Mouse (Mus musculus): ENCODE measurements around the gene Ghitm.
"Not testable (repeated sequence)": the region's sequence is repeated elsewhere in the genome, so short reads cannot be mapped to it uniquely, and the experiment has no call there.

Gene Ghitm

GRCm38 (mm10) chr14:37135127-37135593 lies at the start of gene Ghitm:
TSS of gene Ghitm (minus strand) at chr14:37135272.
- DNase-seq = peak; percentile 98

GRCm38 (mm10) chr14:37184871-37185270 lies 49.8 kb upstream of the Ghitm start:
- DNase-seq = no peak

GRCm38 (mm10) chr14:37174484-37174883 lies 39.4 kb upstream of the Ghitm start:
- no peak for DNase-seq

- DNase-seq = peak; percentile 2
Measured at GRCm38 (mm10) chr14:37165266-37165926, 30.3 kb upstream of the Ghitm start.

GRCm38 (mm10) chr14:37164392-37165032 lies 29.4 kb upstream of the Ghitm start:
- DNase-seq = no peak

GRCm38 (mm10) chr14:37163277-37163956 lies 28.3 kb upstream of the Ghitm start:
- DNase-seq = no peak

GRCm38 (mm10) chr14:37154391-37154790 lies 19.3 kb upstream of the Ghitm start:
- DNase-seq = no peak

GRCm38 (mm10) chr14:37139051-37139710 lies 4.1 kb upstream of the Ghitm start:
- no peak for DNase-seq

- DNase-seq = not testable (repeated sequence)
Measured at GRCm38 (mm10) chr14:37137596-37137995, 2.5 kb upstream of the Ghitm start.

- peak; percentile 28 for DNase-seq
Measured at GRCm38 (mm10) chr14:37136110-37136509, 1.0 kb upstream of the Ghitm start.

- no peak for DNase-seq
Measured at GRCm38 (mm10) chr14:37135671-37136070, 599 bp upstream of the Ghitm start.

- DNase-seq = no peak
Measured at GRCm38 (mm10) chr14:37134304-37135126, 557 bp downstream of the Ghitm start.

GRCm38 (mm10) chr14:37127652-37128051 lies 7.4 kb downstream of the Ghitm start:
- DNase-seq = no peak

GRCm38 (mm10) chr14:37119233-37119632 lies 15.8 kb downstream of the Ghitm start:
- no peak for DNase-seq

- DNase-seq = no peak
Measured at GRCm38 (mm10) chr14:37113922-37114321, 21.1 kb downstream of the Ghitm start, which contains the start of gene 2610528A11Rik. TSS of gene 2610528A11Rik (minus strand) at chr14:37114022.

GRCm38 (mm10) chr14:37112931-37113330 lies 22.1 kb downstream of the Ghitm start:
- DNase-seq = no peak

GRCm38 (mm10) chr14:37111371-37111770 lies 23.7 kb downstream of the Ghitm start:
- DNase-seq = no peak

GRCm38 (mm10) chr14:37110456-37110855 lies 24.6 kb downstream of the Ghitm start:
- DNase-seq = no peak

GRCm38 (mm10) chr14:37109975-37110374 lies 25.1 kb downstream of the Ghitm start:
- DNase-seq = no peak

GRCm38 (mm10) chr14:37109460-37109859 lies 25.6 kb downstream of the Ghitm start:
- DNase-seq = no peak

GRCm38 (mm10) chr14:37105846-37106245 lies 29.2 kb downstream of the Ghitm start:
- no peak for DNase-seq

- DNase-seq = no peak
Measured at GRCm38 (mm10) chr14:37104747-37105146, 30.3 kb downstream of the Ghitm start.

Measured in cerebellum, adult 11-12 months (tissue).